Mouse (Mus musculus): Measurements from ENCODE around the gene Grk1. TPM values are rescaled to one million over a fixed set of nuclear protein-coding genes. Genes with fewer than 3 reads are reported as not detected.

Gene Grk1
- polyA plus RNA-seq, 1 experiment from 2014 or later = not detected

GRCm38 (mm10) chr8:13459431-13459830 is 54.5 kb downstream of the Grk1 start:
- Histone ChIP-seq H3K4me3 (ENCODE audit: low read depth, low read length) (no peak overlapping the region), H3K9me3 (replicated peaks; ENCODE audit: control insufficient read depth, low read length) (no peaks in the 10 kb centered on the region), H3K27ac (ENCODE audit: low read length) (no peak overlapping the region), H3K27me3 (ENCODE audit: control insufficient read depth, insufficient read depth, low read depth, low read length) (no peaks in the 10 kb centered on the region), H3K36me3 (ENCODE audit: control insufficient read depth, insufficient read depth) (no peaks in the 10 kb centered on the region), H3K9ac (ENCODE audit: low read depth, low read length) (no peak overlapping the region), H3K4me2 (ENCODE audit: low read depth, low read length) (no peak overlapping the region), H3K4me1 (ENCODE audit: control insufficient read depth, low read depth, low read length) (peaks cover 3% of the 10 kb centered on the region; the same call in 1 of the 2 replicates)
- WGBS (ENCODE audit: insufficient replicate concordance) = 84% methylated on average over 4 of the region's 4 CpGs
- no peak for ATAC-seq (ENCODE audit: low read depth)

GRCm38 (mm10) chr8:13461085-13461765 is 56.3 kb downstream of the Grk1 start:
- Histone ChIP-seq H3K36me3 (ENCODE audit: control insufficient read depth, insufficient read depth) (no peaks in the 10 kb centered on the region), H3K27me3 (ENCODE audit: control insufficient read depth, insufficient read depth, low read depth, low read length) (no peaks in the 10 kb centered on the region), H3K4me3 (ENCODE audit: low read depth, low read length) (no peak overlapping the region), H3K9me3 (replicated peaks; ENCODE audit: control insufficient read depth, low read length) (no peaks in the 10 kb centered on the region), H3K4me1 (ENCODE audit: control insufficient read depth, low read depth, low read length) (peaks cover 3% of the 10 kb centered on the region; the same call in 1 of the 2 replicates), H3K27ac (ENCODE audit: low read length) (no peak overlapping the region), H3K4me2 (ENCODE audit: low read depth, low read length) (no peak overlapping the region), H3K9ac (ENCODE audit: low read depth, low read length) (no peak overlapping the region)
- ATAC-seq (ENCODE audit: low read depth) = no peak
- WGBS (ENCODE audit: insufficient replicate concordance) = 62% methylated on average over 17 of the region's 17 CpGs

GRCm38 (mm10) chr8:13461843-13462242 is 57.0 kb downstream of the Grk1 start:
- no peaks in the 10 kb centered on the region for H3K9me3 ChIP-seq (replicated peaks; ENCODE audit: control insufficient read depth, low read length)
- H3K36me3 ChIP-seq (ENCODE audit: control insufficient read depth, insufficient read depth) = no peaks in the 10 kb centered on the region
- no peak overlapping the region for H3K9ac ChIP-seq (ENCODE audit: low read depth, low read length)
- no peak for ATAC-seq (ENCODE audit: low read depth)
- no peak overlapping the region for H3K27ac ChIP-seq (ENCODE audit: low read length)
- 18% methylated on average over 4 of the region's 4 CpGs for WGBS (ENCODE audit: insufficient replicate concordance)
- no peak overlapping the region for H3K4me3 ChIP-seq (ENCODE audit: low read depth, low read length)
- H3K4me2 ChIP-seq (ENCODE audit: low read depth, low read length) = no peak overlapping the region
- peaks cover 3% of the 10 kb centered on the region; the same call in 1 of the 2 replicates for H3K4me1 ChIP-seq (ENCODE audit: control insufficient read depth, low read depth, low read length)
- no peaks in the 10 kb centered on the region for H3K27me3 ChIP-seq (ENCODE audit: control insufficient read depth, insufficient read depth, low read depth, low read length)

GRCm38 (mm10) chr8:13462392-13462791 is 57.5 kb downstream of the Grk1 start:
- H3K4me2 ChIP-seq (ENCODE audit: low read depth, low read length) = no peak overlapping the region
- no peaks in the 10 kb centered on the region for H3K9me3 ChIP-seq (replicated peaks; ENCODE audit: control insufficient read depth, low read length)
- H3K4me1 ChIP-seq (ENCODE audit: control insufficient read depth, low read depth, low read length) = peaks cover 3% of the 10 kb centered on the region; the same call in 1 of the 2 replicates
- peak; percentile 86 for ATAC-seq (ENCODE audit: low read depth)
- H3K27me3 ChIP-seq (ENCODE audit: control insufficient read depth, insufficient read depth, low read depth, low read length) = no peaks in the 10 kb centered on the region
- H3K4me3 ChIP-seq (ENCODE audit: low read depth, low read length) = no peak overlapping the region
- H3K36me3 ChIP-seq (ENCODE audit: control insufficient read depth, insufficient read depth) = no peaks in the 10 kb centered on the region
- WGBS (ENCODE audit: insufficient replicate concordance) = 50% methylated on average over 10 of the region's 10 CpGs
- no peak overlapping the region for H3K9ac ChIP-seq (ENCODE audit: low read depth, low read length)
- H3K27ac ChIP-seq (ENCODE audit: low read length) = no peak overlapping the region

GRCm38 (mm10) chr8:13465324-13465723 is 60.4 kb downstream of the Grk1 start:
- Histone ChIP-seq H3K4me1 (ENCODE audit: control insufficient read depth, low read depth, low read length) (peaks cover 3% of the 10 kb centered on the region; the same call in 1 of the 2 replicates), H3K36me3 (ENCODE audit: control insufficient read depth, insufficient read depth) (no peaks in the 10 kb centered on the region), H3K27ac (ENCODE audit: low read length) (no peak overlapping the region), H3K4me3 (ENCODE audit: low read depth, low read length) (no peak overlapping the region), H3K9ac (ENCODE audit: low read depth, low read length) (no peak overlapping the region), H3K4me2 (ENCODE audit: low read depth, low read length) (no peak overlapping the region), H3K9me3 (replicated peaks; ENCODE audit: control insufficient read depth, low read length) (no peaks in the 10 kb centered on the region), H3K27me3 (ENCODE audit: control insufficient read depth, insufficient read depth, low read depth, low read length) (no peaks in the 10 kb centered on the region)
- WGBS (ENCODE audit: insufficient replicate concordance) = 61% methylated on average over 7 of the region's 7 CpGs
- ATAC-seq (ENCODE audit: low read depth) = no peak

GRCm38 (mm10) chr8:13466989-13467388 is 62.1 kb downstream of the Grk1 start:
- no peaks in the 10 kb centered on the region for H3K27me3 ChIP-seq (ENCODE audit: control insufficient read depth, insufficient read depth, low read depth, low read length)
- H3K9me3 ChIP-seq (replicated peaks; ENCODE audit: control insufficient read depth, low read length) = no peaks in the 10 kb centered on the region
- H3K4me3 ChIP-seq (ENCODE audit: low read depth, low read length) = no peak overlapping the region
- no peak overlapping the region for H3K4me2 ChIP-seq (ENCODE audit: low read depth, low read length)
- no peak overlapping the region for H3K27ac ChIP-seq (ENCODE audit: low read length)
- no peak overlapping the region for H3K9ac ChIP-seq (ENCODE audit: low read depth, low read length)
- 47% methylated on average over 5 of the region's 5 CpGs for WGBS (ENCODE audit: insufficient replicate concordance)
- H3K4me1 ChIP-seq (ENCODE audit: control insufficient read depth, low read depth, low read length) = peaks cover 2% of the 10 kb centered on the region; the same call in 1 of the 2 replicates
- ATAC-seq (ENCODE audit: low read depth) = no peak
- no peaks in the 10 kb centered on the region for H3K36me3 ChIP-seq (ENCODE audit: control insufficient read depth, insufficient read depth)

- WGBS (ENCODE audit: insufficient replicate concordance) = 65% methylated on average over 9 of the region's 9 CpGs
- Histone ChIP-seq H3K27me3 (ENCODE audit: control insufficient read depth, insufficient read depth, low read depth, low read length) (no peaks in the 10 kb centered on the region), H3K27ac (ENCODE audit: low read length) (no peak overlapping the region), H3K36me3 (ENCODE audit: control insufficient read depth, insufficient read depth) (no peaks in the 10 kb centered on the region), H3K4me2 (ENCODE audit: low read depth, low read length) (no peak overlapping the region), H3K9ac (ENCODE audit: low read depth, low read length) (no peak overlapping the region), H3K9me3 (replicated peaks; ENCODE audit: control insufficient read depth, low read length) (no peaks in the 10 kb centered on the region), H3K4me3 (ENCODE audit: low read depth, low read length) (no peak overlapping the region), H3K4me1 (ENCODE audit: control insufficient read depth, low read depth, low read length) (no peaks in the 10 kb centered on the region)
- ATAC-seq (ENCODE audit: low read depth) = no peak
Observed at GRCm38 (mm10) chr8:13468737-13469136, 63.9 kb downstream of the Grk1 start.

- Histone ChIP-seq H3K36me3 (ENCODE audit: control insufficient read depth, insufficient read depth) (no peaks in the 10 kb centered on the region), H3K9me3 (replicated peaks; ENCODE audit: control insufficient read depth, low read length) (no peaks in the 10 kb centered on the region), H3K4me3 (ENCODE audit: low read depth, low read length) (no peak overlapping the region), H3K9ac (ENCODE audit: low read depth, low read length) (no peak overlapping the region), H3K27ac (ENCODE audit: low read length) (no peak overlapping the region), H3K4me1 (ENCODE audit: control insufficient read depth, low read depth, low read length) (no peaks in the 10 kb centered on the region), H3K4me2 (ENCODE audit: low read depth, low read length) (no peak overlapping the region), H3K27me3 (ENCODE audit: control insufficient read depth, insufficient read depth, low read depth, low read length) (no peaks in the 10 kb centered on the region)
- no peak for ATAC-seq (ENCODE audit: low read depth)
- 61% methylated on average over 11 of the region's 11 CpGs for WGBS (ENCODE audit: insufficient replicate concordance)
Observed at GRCm38 (mm10) chr8:13471484-13471883, 66.6 kb downstream of the Grk1 start.
